Mouse (Mus musculus) megakaryocyte, embryonic 14.5 days (primary cell): ENCODE results near the gene 0610009B22Rik.

Source experiments
- FLI1 ChIP-seq: IDR thresholded peaks from 2 replicates; pipeline ENCODE4 v1.6.1; 2012; ENCODE audit warnings: low read length, inconsistent platforms, mixed read lengths
- GATA1 ChIP-seq: IDR thresholded peaks from 3 replicates; pipeline ENCODE4 v1.6.1; 2012; ENCODE audit warnings: mixed read lengths, low read length, inconsistent platforms, borderline replicate concordance

GRCm38 (mm10) chr11:51673291-51673690 lies 15.4 kb downstream of the 0610009B22Rik start:
- no peak for TF ChIP-seq GATA1
- TF ChIP-seq FLI1, result no peak
